Mouse (Mus musculus): ENCODE measurements at regions not wholly inside any gene's neighbourhood (a gene's known extent, or its start where the extent isn't known, plus 50 kb on each side); places are given as distances from the start of the nearest gene placed in this dataset.

GRCm38 (mm10) chr15:88373923-88374322, 226.2 kb upstream of the Zdhhc25 start:
- Histone ChIP-seq H3K9me3 (replicated peaks; ENCODE audit: insufficient read depth, low read length) (no peaks in the 10 kb centered on the region), H3K36me3 (ENCODE audit: control insufficient read depth in 1 of 2, insufficient read depth in 2 of 2, low read length in 2 of 2) (no peaks in the 10 kb centered on the region), H3K9ac (ENCODE audit: control insufficient read depth, low read depth, low read length, poor library complexity, severe bottlenecking) (no peak overlapping the region), H3K27me3 (ENCODE audit: control insufficient read depth in 1 of 2, insufficient read depth in 2 of 2, low read length in 2 of 2) (no peaks in the 10 kb centered on the region), H3K4me1 (ENCODE audit: control insufficient read depth in 1 of 2, insufficient read depth in 2 of 2, low read length in 2 of 2) (no peaks in the 10 kb centered on the region), H3K79me2 (ENCODE audit: control insufficient read depth, insufficient read depth, low read length, poor library complexity) (no peaks in the 10 kb centered on the region), H3K4me3 (ENCODE audit: control insufficient read depth in 1 of 2, insufficient read depth in 1 of 2, low read depth in 2 of 2, low read length in 2 of 2) (no peak overlapping the region), H3K27ac (ENCODE audit: control insufficient read depth, low read depth, low read length) (no peak overlapping the region)
- no peak for DNase-seq (ENCODE audit: low read depth, low spot score)
- no peak for TF ChIP-seq HCFC1 (IDR thresholded peaks at IDR 0.05; ENCODE audit: low read depth, low read length)
- TF ChIP-seq JUND (IDR thresholded peaks at IDR 0.05; ENCODE audit: low read depth, low read length), result no peak
- TF ChIP-seq MYC (IDR thresholded peaks at IDR 0.05; ENCODE audit: low read depth, low read length), result no peak
- TF ChIP-seq ZNF384 (IDR thresholded peaks at IDR 0.05; ENCODE audit: low read depth, low read length), result no peak
- no peak for TF ChIP-seq MAZ (IDR thresholded peaks at IDR 0.05; ENCODE audit: low read depth, low read length)
- TF ChIP-seq NRF1 (IDR thresholded peaks at IDR 0.05; ENCODE audit: insufficient read depth, low read depth, low read length, poor library complexity, severe bottlenecking), result no peak
- no peak for TF ChIP-seq UBTF (IDR thresholded peaks at IDR 0.05; ENCODE audit: borderline replicate concordance, insufficient read depth, low read depth, low read length)
- TF ChIP-seq ELF1 (IDR thresholded peaks at IDR 0.05; ENCODE audit: low read depth, low read length), result no peak
- TF ChIP-seq RAD21 (IDR thresholded peaks at IDR 0.05; ENCODE audit: low read depth, low read length), result no peak
- no peak for TF ChIP-seq TCF12 (IDR thresholded peaks at IDR 0.05; ENCODE audit: low read depth, low read length)
- no peak for TF ChIP-seq CHD2 (IDR thresholded peaks at IDR 0.05; ENCODE audit: low read length)
- no peak for TF ChIP-seq CTCF (IDR thresholded peaks at IDR 0.05 in 2 of 3, conservative IDR thresholded peaks at IDR 0.05 in 1 of 3; ENCODE audit: control insufficient read depth in 1 of 3, insufficient read depth in 1 of 3, low read depth in 2 of 3, low read length in 3 of 3, poor library complexity in 1 of 3, severe bottlenecking in 1 of 3)
- no peak for TF ChIP-seq MAX (IDR thresholded peaks at IDR 0.05; ENCODE audit: low read length)
- no peak for TF ChIP-seq MXI1 (IDR thresholded peaks at IDR 0.05; ENCODE audit: low read depth, low read length)
- no peak for TF ChIP-seq NELFE (IDR thresholded peaks at IDR 0.05; ENCODE audit: low read depth, low read length)

- Histone ChIP-seq H3K4me1 (ENCODE audit: control insufficient read depth in 1 of 2, insufficient read depth in 2 of 2, low read length in 2 of 2) (no peaks in the 10 kb centered on the region), H3K27me3 (ENCODE audit: control insufficient read depth in 1 of 2, insufficient read depth in 2 of 2, low read length in 2 of 2) (no peaks in the 10 kb centered on the region), H3K27ac (ENCODE audit: control insufficient read depth, low read depth, low read length) (no peak overlapping the region), H3K79me2 (ENCODE audit: control insufficient read depth, insufficient read depth, low read length, poor library complexity) (no peaks in the 10 kb centered on the region), H3K9me3 (replicated peaks; ENCODE audit: insufficient read depth, low read length) (no peaks in the 10 kb centered on the region), H3K4me3 (ENCODE audit: control insufficient read depth in 1 of 2, insufficient read depth in 1 of 2, low read depth in 2 of 2, low read length in 2 of 2) (no peak overlapping the region), H3K36me3 (ENCODE audit: control insufficient read depth in 1 of 2, insufficient read depth in 2 of 2, low read length in 2 of 2) (no peaks in the 10 kb centered on the region), H3K9ac (ENCODE audit: control insufficient read depth, low read depth, low read length, poor library complexity, severe bottlenecking) (no peak overlapping the region)
- DNase-seq (ENCODE audit: low read depth, low spot score), result no peak
- no peak for TF ChIP-seq POLR2A (IDR thresholded peaks at IDR 0.05; ENCODE audit: control insufficient read depth in 1 of 2, insufficient read depth in 1 of 2, low read depth in 1 of 2, low read length in 2 of 2, poor library complexity in 1 of 2)
- TF ChIP-seq MYC (IDR thresholded peaks at IDR 0.05; ENCODE audit: low read depth, low read length), result no peak
- no peak for TF ChIP-seq KAT2A (conservative IDR thresholded peaks at IDR 0.05; ENCODE audit: low read depth, low read length)
- no peak for TF ChIP-seq ZKSCAN1 (IDR thresholded peaks at IDR 0.05; ENCODE audit: low read depth, low read length)
- no peak for TF ChIP-seq UBTF (IDR thresholded peaks at IDR 0.05; ENCODE audit: borderline replicate concordance, insufficient read depth, low read depth, low read length)
- TF ChIP-seq MEF2A (IDR thresholded peaks at IDR 0.05; ENCODE audit: extremely low read depth, insufficient replicate concordance, low read depth, low read length, poor library complexity, severe bottlenecking), result no peak
- TF ChIP-seq USF1 (IDR thresholded peaks at IDR 0.05; ENCODE audit: low read depth, low read length), result no peak
- no peak for TF ChIP-seq BHLHE40 (IDR thresholded peaks at IDR 0.05; ENCODE audit: borderline replicate concordance, low read depth, low read length)
- no peak for TF ChIP-seq CHD1 (IDR thresholded peaks at IDR 0.05; ENCODE audit: low read depth, low read length)
- TF ChIP-seq ELF1 (IDR thresholded peaks at IDR 0.05; ENCODE audit: low read depth, low read length), result no peak
- no peak for TF ChIP-seq TCF12 (IDR thresholded peaks at IDR 0.05; ENCODE audit: low read depth, low read length)
- TF ChIP-seq TBP (IDR thresholded peaks at IDR 0.05; ENCODE audit: low read depth, low read length), result no peak
- TF ChIP-seq SMC3 (IDR thresholded peaks at IDR 0.05; ENCODE audit: low read depth, low read length), result no peak
- TF ChIP-seq POLR2AphosphoS2 (IDR thresholded peaks at IDR 0.05; ENCODE audit: low read length), result no peak
- TF ChIP-seq HCFC1 (IDR thresholded peaks at IDR 0.05; ENCODE audit: low read depth, low read length), result no peak
Measured at GRCm38 (mm10) chr15:88379342-88379741, 220.8 kb upstream of the Zdhhc25 start.
